Mouse (Mus musculus): ENCODE measurements around the gene Cirbp. TPM values are rescaled to one million over a fixed set of nuclear protein-coding genes. Genes with fewer than 3 reads are reported as not detected.
"Not testable (repeated sequence)": the region's sequence is repeated elsewhere in the genome, so short reads cannot be mapped to it uniquely, and the experiment has no call there.

The Cirbp gene
- total RNA-seq, 2 experiments from 2014 or later, result 89.7 to 94.6 TPM

GRCm38 (mm10) chr10:80200485-80200884 lies 34.7 kb downstream of the Cirbp start:
- DNase-seq (ENCODE audit: low spot score in 2 of 2), result no peak

- DNase-seq (ENCODE audit: low spot score in 2 of 2), result no peak
These were observed 38.3 kb downstream of the Cirbp start for GRCm38 (mm10) chr10:80204055-80204454.

- no peak for DNase-seq (ENCODE audit: low spot score in 2 of 2)
These were observed 41.4 kb downstream of the Cirbp start for GRCm38 (mm10) chr10:80207201-80207600.

- DNase-seq (ENCODE audit: low spot score in 2 of 2), result no peak
These were observed 41.9 kb downstream of the Cirbp start for GRCm38 (mm10) chr10:80207676-80208075.

- no peak for DNase-seq (ENCODE audit: low spot score in 2 of 2)
These were observed 42.5 kb downstream of the Cirbp start for GRCm38 (mm10) chr10:80208248-80208647.

- DNase-seq (ENCODE audit: low spot score in 2 of 2), result peak; percentile 35 to 56
These were observed 43.1 kb downstream of the Cirbp start for GRCm38 (mm10) chr10:80208841-80209371.

- not testable (repeated sequence) for DNase-seq (ENCODE audit: low spot score in 2 of 2)
These were observed 45.8 kb downstream of the Cirbp start for GRCm38 (mm10) chr10:80211547-80212103.

- no peak for DNase-seq (ENCODE audit: low spot score in 2 of 2)
These were observed 49.4 kb downstream of the Cirbp start for GRCm38 (mm10) chr10:80215048-80215772.

- DNase-seq (ENCODE audit: low spot score in 2 of 2), result no peak
These were observed 54.9 kb downstream of the Cirbp start for GRCm38 (mm10) chr10:80220676-80221075.

Other genes starting within 250 kb of the Cirbp start
- 10 to 100 TPM in 1 of 2 experiments, 1 to 10 TPM in 1; 5.3 to 10.3 TPM for gene Kiss1r, start 249.0 kb upstream of the Cirbp start, total RNA-seq (2021)
- gene R3hdm4, start 244.8 kb upstream of the Cirbp start, total RNA-seq (2021), result 100 to 1,000 TPM; 307 to 318 TPM
- gene Arid3a, start 238.9 kb upstream of the Cirbp start, total RNA-seq (2021), result 1 to 10 TPM; 5.6 to 7.2 TPM
- gene Wdr18, start 205.8 kb upstream of the Cirbp start, total RNA-seq (2021), result 10 to 100 TPM; 45.3 to 46.5 TPM
- under 1 TPM; 0.14 to 0.16 TPM for gene Grin3b, start 195.3 kb upstream of the Cirbp start, total RNA-seq (2021)
- 100 to 1,000 TPM; 112 to 113 TPM for gene Tmem259, start 181.7 kb upstream of the Cirbp start, total RNA-seq (2021)
- 1 to 10 TPM; 6.7 to 8.0 TPM for gene Cnn2, start 177.4 kb upstream of the Cirbp start, total RNA-seq (2021)
- 10 to 100 TPM; 13.0 to 13.7 TPM for gene Abca7, start 169.5 kb upstream of the Cirbp start, total RNA-seq (2021)
- gene Arhgap45, start 149.3 kb upstream of the Cirbp start, total RNA-seq (2021), result 1 to 10 TPM; 3.7 to 4.1 TPM
- 10 to 100 TPM; 73.6 to 75.2 TPM for gene Polr2e, start 126.2 kb upstream of the Cirbp start, total RNA-seq (2021)
- 100 to 1,000 TPM; 554 to 575 TPM for gene Gpx4, start 118.8 kb upstream of the Cirbp start, total RNA-seq (2021)
- gene Sbno2, start 60.4 kb upstream of the Cirbp start, total RNA-seq (2021), result 10 to 100 TPM; 16.8 to 18.8 TPM
- gene Stk11, start 50.2 kb upstream of the Cirbp start, total RNA-seq (2021), result 100 to 1,000 TPM; 108 to 109 TPM
- gene Atp5d, start 27.4 kb upstream of the Cirbp start, total RNA-seq (2021), result 100 to 1,000 TPM; 367 to 371 TPM
- gene Cbarp, start 25.1 kb upstream of the Cirbp start, total RNA-seq (2021), result 100 to 1,000 TPM; 418 to 437 TPM
- gene Midn, start 17.7 kb upstream of the Cirbp start, total RNA-seq (2021), result 100 to 1,000 TPM; 105 TPM
- gene 1600002K03Rik, start 7.0 kb downstream of the Cirbp start, total RNA-seq (2021), result 1 to 10 TPM; 6.8 to 7.0 TPM
- 1 to 10 TPM; 7.0 to 8.2 TPM for gene Efna2, start 13.5 kb downstream of the Cirbp start, total RNA-seq (2021)
- 10 to 100 TPM; 32.2 to 39.3 TPM for gene Mum1, start 60.4 kb downstream of the Cirbp start, total RNA-seq (2021)
- 100 to 1,000 TPM; 219 to 232 TPM for gene Ndufs7, start 83.1 kb downstream of the Cirbp start, total RNA-seq (2021)
- gene Gamt, start 95.0 kb downstream of the Cirbp start, total RNA-seq (2021), result 10 to 100 TPM; 16.2 to 21.2 TPM
- gene Dazap1, start 95.5 kb downstream of the Cirbp start, total RNA-seq (2021), result 10 to 100 TPM; 75.6 to 81.7 TPM
- gene Rps15, start 126.5 kb downstream of the Cirbp start, total RNA-seq (2021), result 1,000 to 10,000 TPM in 1 of 2 experiments, 100 to 1,000 TPM in 1; 965 to 1,061 TPM
- gene Apc2, start 130.0 kb downstream of the Cirbp start, total RNA-seq (2021), result 100 to 1,000 TPM; 106 to 109 TPM
- gene 2310011J03Rik, start 154.6 kb downstream of the Cirbp start, total RNA-seq (2021), result 10 to 100 TPM; 25.1 to 28.5 TPM
- gene Pcsk4, start 163.5 kb downstream of the Cirbp start, total RNA-seq (2021), result 1 to 10 TPM; 4.8 to 6.9 TPM
- gene Reep6, start 164.0 kb downstream of the Cirbp start, total RNA-seq (2021), result 10 to 100 TPM; 13.4 to 13.5 TPM
- gene Adamtsl5, start 182.4 kb downstream of the Cirbp start, total RNA-seq (2021), result 10 to 100 TPM in 1 of 2 experiments, 1 to 10 TPM in 1; 8.8 to 10.4 TPM
- 10 to 100 TPM; 25.8 to 34.6 TPM for gene Plk5, start 190.5 kb downstream of the Cirbp start, total RNA-seq (2021)
- 10 to 100 TPM; 20.1 to 20.7 TPM for gene Mex3d, start 221.7 kb downstream of the Cirbp start, total RNA-seq (2021)
- 100 to 1,000 TPM; 143 to 166 TPM for gene Mbd3, start 233.6 kb downstream of the Cirbp start, total RNA-seq (2021)
- gene Uqcr11, start 240.8 kb downstream of the Cirbp start, total RNA-seq (2021), result 100 to 1,000 TPM; 383 to 388 TPM